Mouse (Mus musculus): ENCODE data around the gene Aqp9.

- TF ChIP-seq CTCF (IDR thresholded peaks at IDR 0.05; ENCODE audit: insufficient read depth, low read length) (no peak), POLR2A (IDR thresholded peaks at IDR 0.05; ENCODE audit: borderline replicate concordance, extremely low read depth, low read depth, low read length) (no peak)
Measured at GRCm38 (mm10) chr9:71165510-71165909, 3.0 kb downstream of the Aqp9 start.

Measured in lung, adult 2 months (tissue).